Mouse (Mus musculus) stomach, postnatal 0 days (tissue): Measurements from ENCODE around the gene Zfp119b. TPM values are rescaled to one million over a fixed set of nuclear protein-coding genes. Genes with fewer than 3 reads are reported as not detected.

Experiments used
- polyA plus RNA-seq: library from polyadenylated mRNA; unstranded; fragments of >200 nt; fragmentation: Nextera tagmentation; extraction: Ambion mirVana; gene quantifications from 2 replicates; pipeline ENCODE4 v1.2.1, GENCODE M21; 2015

The Zfp119b gene
- polyA plus RNA-seq, 1 experiment from 2014 or later = 5.8 TPM

Other genes starting within 250 kb of the Zfp119b start
- 2.7 and 4.1 TPM in 2 replicates for gene Pot1b, start 236.9 kb downstream of the Zfp119b start, polyA plus RNA-seq
- gene Adgre4, start 199.5 kb downstream of the Zfp119b start, polyA plus RNA-seq = 0.21 and 0.23 TPM in 2 replicates
- 7.3 and 7.5 TPM in 2 replicates for gene Zfp119a, start 70.6 kb downstream of the Zfp119b start, polyA plus RNA-seq
- 7.5 and 7.7 TPM in 2 replicates for gene Zfp959, start 57.4 kb downstream of the Zfp119b start, polyA plus RNA-seq
- gene Ebi3, start 3.1 kb upstream of the Zfp119b start, polyA plus RNA-seq = 2.7 and 3.1 TPM in 2 replicates
- 12.5 and 12.6 TPM in 2 replicates for gene Yju2, start 9.6 kb upstream of the Zfp119b start, polyA plus RNA-seq
- 3.2 and 3.4 TPM in 2 replicates for gene Shd, start 21.0 kb upstream of the Zfp119b start, polyA plus RNA-seq
- 2.7 and 3.5 TPM in 2 replicates for gene Fsd1, start 37.0 kb upstream of the Zfp119b start, polyA plus RNA-seq
- gene Stap2, start 56.1 kb upstream of the Zfp119b start, polyA plus RNA-seq = 44.2 and 50.6 TPM in 2 replicates
- 28.9 and 34.9 TPM in 2 replicates for gene Mpnd, start 56.2 kb upstream of the Zfp119b start, polyA plus RNA-seq
- gene Sh3gl1, start 87.1 kb upstream of the Zfp119b start, polyA plus RNA-seq = 100 and 101 TPM in 2 replicates
- 4.5 and 5.0 TPM in 2 replicates for gene Chaf1a, start 90.9 kb upstream of the Zfp119b start, polyA plus RNA-seq
- gene Ubxn6, start 125.5 kb upstream of the Zfp119b start, polyA plus RNA-seq = 43.0 and 45.1 TPM in 2 replicates
- gene Hdgfl2, start 130.1 kb upstream of the Zfp119b start, polyA plus RNA-seq = 37.8 and 38.4 TPM in 2 replicates
- 0.95 and 1.4 TPM in 2 replicates for gene Plin4, start 160.3 kb upstream of the Zfp119b start, polyA plus RNA-seq
- 0.48 and 0.65 TPM in 2 replicates for gene Plin5, start 168.1 kb upstream of the Zfp119b start, polyA plus RNA-seq
- 1.2 and 1.9 TPM in 2 replicates for gene Lrg1, start 172.5 kb upstream of the Zfp119b start, polyA plus RNA-seq
- 0.31 and 0.39 TPM in 2 replicates for gene Sema6b, start 190.8 kb upstream of the Zfp119b start, polyA plus RNA-seq
- gene Tnfaip8l1, start 213.0 kb upstream of the Zfp119b start, polyA plus RNA-seq = 4.4 and 5.2 TPM in 2 replicates
- 77.0 and 83.0 TPM in 2 replicates for gene Mydgf, start 234.4 kb upstream of the Zfp119b start, polyA plus RNA-seq